Mouse (Mus musculus): Measurements from ENCODE around the gene Olfr1423.
"Not testable (repeated sequence)": the region's sequence is repeated elsewhere in the genome, so short reads cannot be mapped to it uniquely, and the experiment has no call there.

The Olfr1423 gene

GRCm38 (mm10) chr19:12006361-12006947 lies 34.7 kb downstream of the Olfr1423 start:
- peak in 1 of 2 experiments; percentile 36 for DNase-seq

DNA sequence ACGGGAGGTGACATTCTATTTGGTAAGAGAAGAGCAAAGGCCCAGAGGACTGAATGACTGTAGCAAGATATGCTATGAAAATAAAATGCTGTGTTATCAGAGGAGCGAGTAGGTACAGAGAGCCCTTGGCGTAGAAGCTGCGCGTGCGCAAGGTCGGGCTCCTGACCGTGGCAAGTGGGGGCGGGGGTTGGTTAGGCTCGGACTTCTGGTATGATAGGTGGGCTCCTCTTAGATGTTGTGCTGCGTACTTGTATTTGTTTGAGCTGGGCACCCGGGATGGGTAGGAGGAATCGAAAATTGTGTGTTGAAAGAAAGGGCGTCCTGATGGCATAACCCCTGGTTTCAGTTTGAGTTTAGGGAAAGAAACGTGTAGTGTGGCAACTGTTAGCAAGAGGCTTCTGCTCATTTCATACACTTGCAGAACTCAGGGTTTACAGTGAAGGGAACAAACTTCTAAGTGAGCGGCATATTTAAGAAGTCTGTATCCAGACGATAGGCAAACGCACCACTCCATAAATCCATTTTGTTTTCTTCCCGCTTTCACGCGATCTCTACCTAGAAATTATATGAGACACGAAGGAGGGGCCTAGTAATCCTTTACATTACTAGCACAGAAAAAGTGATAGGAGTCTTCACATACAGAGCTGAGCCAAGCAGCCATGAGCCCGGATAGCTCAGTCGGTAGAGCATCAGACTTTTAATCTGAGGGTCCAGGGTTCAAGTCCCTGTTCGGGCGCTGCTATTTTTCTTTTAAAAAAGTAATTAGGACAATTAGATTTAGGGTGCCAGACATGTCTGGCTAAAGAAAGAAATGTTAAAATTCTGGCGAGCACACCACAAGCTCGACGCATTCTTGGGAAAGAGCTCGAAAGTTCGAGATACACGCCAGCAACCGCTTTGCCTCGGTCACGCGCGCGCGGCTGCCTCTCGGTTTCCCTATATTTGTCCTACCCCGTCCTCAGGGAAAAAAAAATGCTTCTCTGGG lies 35.4 kb downstream of the Olfr1423 start:
- DNase-seq, result peak; percentile 74 to 82

GRCm38 (mm10) chr19:12004216-12005008 lies 36.7 kb downstream of the Olfr1423 start:
- DNase-seq, result no peak

- DNase-seq, result no peak
Observed at GRCm38 (mm10) chr19:12003568-12003967, 37.5 kb downstream of the Olfr1423 start.

- no peak for DNase-seq
Observed at GRCm38 (mm10) chr19:12002791-12003190, 38.3 kb downstream of the Olfr1423 start.

DNA sequence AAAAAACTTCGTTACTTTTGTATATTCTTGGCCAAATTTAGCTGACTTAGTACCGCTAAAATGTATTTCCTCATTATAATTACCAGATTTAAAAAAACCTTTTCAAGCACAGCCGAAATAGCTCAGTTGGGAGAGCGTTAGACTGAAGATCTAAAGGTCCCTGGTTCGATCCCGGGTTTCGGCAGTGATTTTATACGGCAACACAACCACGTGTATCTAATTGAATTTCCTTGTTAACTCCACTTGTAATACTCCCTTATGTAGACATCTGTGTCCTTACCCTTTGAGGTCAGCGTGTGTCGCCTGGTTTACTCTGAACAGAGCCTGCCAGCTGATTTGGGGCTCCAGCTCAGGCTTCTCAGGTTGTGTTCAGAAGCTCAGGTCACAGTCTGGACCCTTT lies 39.0 kb downstream of the Olfr1423 start:
- peak; percentile 38 to 69 for DNase-seq

DNA sequence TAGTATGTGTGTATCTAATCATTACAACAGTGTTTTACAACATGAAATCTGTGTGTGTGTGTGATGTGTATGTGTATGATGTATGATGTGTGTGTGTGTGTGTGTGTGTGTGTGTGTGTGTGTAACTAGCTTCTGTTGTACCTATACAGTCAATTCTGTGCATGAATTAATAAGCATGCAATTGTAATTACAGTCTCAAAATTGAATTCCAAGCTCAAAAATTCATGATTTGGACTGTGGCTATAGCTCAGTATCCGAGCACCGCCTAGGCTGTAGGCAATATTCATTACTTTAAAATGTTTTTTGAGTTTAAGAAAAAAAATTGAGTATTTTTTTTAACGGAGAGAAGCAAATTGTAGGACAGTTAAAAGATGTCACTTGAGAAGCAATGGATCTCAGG lies 39.4 kb downstream of the Olfr1423 start:
- no peak for DNase-seq

GRCm38 (mm10) chr19:11995722-11996448 lies 45.2 kb downstream of the Olfr1423 start:
- DNase-seq, result no peak

GRCm38 (mm10) chr19:11994703-11995431 lies 46.2 kb downstream of the Olfr1423 start:
- DNase-seq, result no peak

DNA sequence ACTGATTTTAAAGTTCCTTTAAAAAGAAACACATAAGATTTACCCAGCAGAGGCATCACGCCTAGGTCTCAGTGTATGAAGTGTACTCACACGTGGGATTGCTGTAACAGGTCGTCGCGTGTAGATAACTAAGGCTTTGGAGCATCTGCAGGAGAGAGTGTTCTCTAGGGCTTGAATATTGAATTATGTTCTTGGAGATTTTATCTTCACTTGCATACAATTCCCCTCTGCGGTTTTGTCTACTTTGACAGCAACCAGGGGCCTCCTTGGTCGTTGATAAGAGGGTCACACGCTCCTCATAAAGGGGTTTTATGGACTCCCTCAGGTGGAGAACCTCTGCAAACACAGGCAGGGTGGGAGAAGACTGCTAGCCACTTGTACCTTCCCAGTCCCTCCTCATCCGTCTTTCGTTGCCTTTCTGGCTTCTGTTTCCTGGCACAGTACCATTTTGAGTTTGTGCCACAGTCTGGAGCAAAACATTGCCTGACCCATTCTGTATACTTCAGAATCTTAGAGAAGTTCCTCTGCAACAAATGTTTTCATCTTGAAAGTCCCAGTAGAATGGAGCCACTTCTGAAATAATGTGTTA lies 48.6 kb downstream of the Olfr1423 start:
- DNase-seq, result no peak

DNA sequence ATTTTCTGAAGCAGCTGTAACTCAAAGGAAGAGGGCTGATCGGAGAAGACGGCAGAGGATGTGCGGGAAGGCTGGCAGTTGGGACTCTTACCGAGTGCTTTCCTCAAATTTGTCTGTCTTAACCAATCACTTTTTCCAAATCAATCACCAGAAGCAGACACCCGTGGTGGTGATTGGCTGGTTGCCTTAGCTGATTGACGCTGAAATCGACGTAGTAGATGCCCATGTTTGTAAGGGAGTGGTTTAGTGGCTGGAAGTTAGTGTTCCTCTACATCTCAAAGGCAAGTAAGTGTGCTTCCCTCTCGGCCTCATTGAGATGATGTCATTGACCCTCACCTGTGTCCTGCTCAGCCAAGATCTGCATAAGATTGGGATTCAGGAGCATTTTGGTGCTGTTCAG lies 49.1 kb downstream of the Olfr1423 start:
- no peak for DNase-seq

GRCm38 (mm10) chr19:11989334-11989733 lies 51.8 kb downstream of the Olfr1423 start:
- DNase-seq, result no peak

- DNase-seq, result no peak
Observed at GRCm38 (mm10) chr19:11987841-11988240, 53.3 kb downstream of the Olfr1423 start.

GRCm38 (mm10) chr19:11984614-11985013 lies 56.5 kb downstream of the Olfr1423 start:
- not testable (repeated sequence) for DNase-seq
